Mouse (Mus musculus): ENCODE data around the gene Eef1akmt1. TPM values are rescaled to one million over a fixed set of nuclear protein-coding genes. Genes with fewer than 3 reads are reported as not detected.

Eef1akmt1 gene
- polyA plus RNA-seq, 1 experiment from 2014 or later: 80.2 TPM

Other genes with a start within 250 kb of the Eef1akmt1 start
- 10.4 and 11.0 TPM in 2 replicates for gene Cryl1, start 173.1 kb downstream of the Eef1akmt1 start, polyA plus RNA-seq (2016; fragmentation: Nextera tagmentation; extraction: Ambion mirVana)
- 18.2 TPM in 2 replicates for gene Ift88, start 147.6 kb downstream of the Eef1akmt1 start, polyA plus RNA-seq (2016; fragmentation: Nextera tagmentation; extraction: Ambion mirVana)
- gene Il17d, start 46.8 kb downstream of the Eef1akmt1 start, polyA plus RNA-seq (2016; fragmentation: Nextera tagmentation; extraction: Ambion mirVana): 4.6 and 4.8 TPM in 2 replicates
- gene Xpo4, start 93.8 kb upstream of the Eef1akmt1 start, polyA plus RNA-seq (2016; fragmentation: Nextera tagmentation; extraction: Ambion mirVana): 24.4 and 24.8 TPM in 2 replicates
- gene Gm49361, start 174.5 kb upstream of the Eef1akmt1 start, polyA plus RNA-seq (2016; fragmentation: Nextera tagmentation; extraction: Ambion mirVana): not detected in 2 replicates
- gene Lats2, start 186.8 kb upstream of the Eef1akmt1 start, polyA plus RNA-seq (2016; fragmentation: Nextera tagmentation; extraction: Ambion mirVana): 21.3 and 23.9 TPM in 2 replicates
- 29.3 and 30.3 TPM in 2 replicates for gene Sap18, start 226.6 kb upstream of the Eef1akmt1 start, polyA plus RNA-seq (2016; fragmentation: Nextera tagmentation; extraction: Ambion mirVana)

Measured in hindbrain, embryonic 12.5 days (tissue).